Mouse (Mus musculus): Measurements from ENCODE around the gene Gm15448. TPM values are rescaled to one million over a fixed set of nuclear protein-coding genes. Genes with fewer than 3 reads are reported as not detected.

Gm15448 gene
- polyA plus RNA-seq, 1 experiment from 2014 or later, result not detected

Other genes with a start within 250 kb of the Gm15448 start
- 0.43 and 0.72 TPM in 2 replicates for gene Oscar, start 209.5 kb downstream of the Gm15448 start, polyA plus RNA-seq (2015; fragmentation: Nextera tagmentation; extraction: Ambion mirVana)
- 375 and 400 TPM in 2 replicates for gene Ndufa3, start 208.3 kb downstream of the Gm15448 start, polyA plus RNA-seq (2015; fragmentation: Nextera tagmentation; extraction: Ambion mirVana)
- 31.8 and 37.2 TPM in 2 replicates for gene Tfpt, start 195.8 kb downstream of the Gm15448 start, polyA plus RNA-seq (2015; fragmentation: Nextera tagmentation; extraction: Ambion mirVana)
- 86.7 and 89.1 TPM in 2 replicates for gene Prpf31, start 195.7 kb downstream of the Gm15448 start, polyA plus RNA-seq (2015; fragmentation: Nextera tagmentation; extraction: Ambion mirVana)
- 37.4 and 38.9 TPM in 2 replicates for gene Cnot3, start 180.4 kb downstream of the Gm15448 start, polyA plus RNA-seq (2015; fragmentation: Nextera tagmentation; extraction: Ambion mirVana)
- 12.6 and 13.2 TPM in 2 replicates for gene Leng1, start 159.8 kb downstream of the Gm15448 start, polyA plus RNA-seq (2015; fragmentation: Nextera tagmentation; extraction: Ambion mirVana)
- 4.5 and 4.9 TPM in 2 replicates for gene Tmc4, start 148.1 kb downstream of the Gm15448 start, polyA plus RNA-seq (2015; fragmentation: Nextera tagmentation; extraction: Ambion mirVana)
- 262 and 285 TPM in 2 replicates for gene Tsen34, start 132.8 kb downstream of the Gm15448 start, polyA plus RNA-seq (2015; fragmentation: Nextera tagmentation; extraction: Ambion mirVana)
- 102 and 118 TPM in 2 replicates for gene Mboat7, start 132.2 kb downstream of the Gm15448 start, polyA plus RNA-seq (2015; fragmentation: Nextera tagmentation; extraction: Ambion mirVana)
- gene Rps9, start 121.7 kb downstream of the Gm15448 start, polyA plus RNA-seq (2015; fragmentation: Nextera tagmentation; extraction: Ambion mirVana), result 646 and 689 TPM in 2 replicates
- 0.23 and 0.31 TPM in 2 replicates for gene Pirb, start 105.3 kb downstream of the Gm15448 start, polyA plus RNA-seq (2015; fragmentation: Nextera tagmentation; extraction: Ambion mirVana)
- gene Pira2, start 19.4 kb upstream of the Gm15448 start, polyA plus RNA-seq (2015; fragmentation: Nextera tagmentation; extraction: Ambion mirVana), result 0.11 TPM in 1 of 2 replicates, not detected in the other
- not detected in 2 replicates for gene Gm14548, start 72.4 kb upstream of the Gm15448 start, polyA plus RNA-seq (2015; fragmentation: Nextera tagmentation; extraction: Ambion mirVana)
- gene Lilra6, start 89.8 kb upstream of the Gm15448 start, polyA plus RNA-seq (2015; fragmentation: Nextera tagmentation; extraction: Ambion mirVana), result not detected in 2 replicates
- 1.7 and 1.9 TPM in 2 replicates for gene Lair1, start 237.5 kb upstream of the Gm15448 start, polyA plus RNA-seq (2015; fragmentation: Nextera tagmentation; extraction: Ambion mirVana)

Data from midbrain, embryonic 16.5 days (tissue).